Mouse (Mus musculus) cortical plate, adult 2 months (tissue): ENCODE results near the gene Plppr2.

Source experiments
- CTCF ChIP-seq: fragments of 200-500 bp; IDR thresholded peaks from 2 replicates; pipeline ENCODE4 v1.5.1; 2011; ENCODE audit warnings: mild to moderate bottlenecking, control low read depth, low read length; ENCODE audit not compliant: insufficient read depth; ENCODE audit errors: extremely low read depth
- POLR2A ChIP-seq: fragments of 200-500 bp; IDR thresholded peaks from 2 replicates; pipeline ENCODE4 v1.6.1; 2011; ENCODE audit warnings: mild to moderate bottlenecking, low read length, control low read depth; ENCODE audit not compliant: insufficient read depth; ENCODE audit errors: extremely low read depth

DNA sequence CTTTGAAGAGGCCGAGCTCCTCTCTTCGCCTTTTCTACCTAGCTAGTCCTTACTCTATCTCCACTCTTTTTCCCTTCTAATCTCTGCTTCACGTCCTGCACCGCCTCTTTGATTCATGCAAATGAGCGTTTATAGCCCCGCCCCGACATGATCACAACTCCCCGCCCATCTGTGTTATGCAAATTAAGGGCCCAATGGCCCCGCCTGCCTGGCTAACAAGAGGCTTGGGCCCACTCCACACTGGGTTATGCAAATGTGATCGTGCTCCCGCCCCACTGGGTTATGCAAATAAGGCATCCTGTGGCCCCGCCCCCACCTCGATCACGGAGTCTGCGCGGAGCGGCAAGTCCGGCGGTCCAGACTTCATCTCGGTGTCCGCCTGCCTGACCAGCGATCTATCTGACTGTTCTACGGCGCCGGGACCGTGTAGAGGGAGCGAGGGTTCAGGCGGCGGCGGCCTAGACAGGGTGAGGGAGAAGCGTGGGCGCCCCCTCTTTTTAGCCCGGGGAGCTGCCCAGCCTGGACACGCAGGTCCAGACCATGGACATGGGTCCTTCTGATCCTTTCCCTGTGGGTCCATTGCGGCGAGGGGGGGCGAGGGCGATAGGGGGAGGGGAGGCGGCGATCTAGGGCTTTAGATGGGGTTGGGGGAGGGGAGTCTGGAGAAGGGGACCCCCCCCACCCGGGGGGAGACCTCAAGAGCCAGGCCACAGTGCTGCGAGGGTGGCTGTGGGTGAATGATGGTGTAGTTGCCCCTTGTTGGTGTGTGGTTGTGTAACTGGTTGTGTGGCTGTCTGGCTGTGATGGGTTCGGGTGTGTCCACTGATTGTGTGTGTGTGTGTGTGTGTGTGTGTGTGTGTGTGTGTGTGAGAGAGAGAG, at the start of gene Plppr2:
- TF ChIP-seq POLR2A (peak; percentile 85), CTCF (no peak)
